Mouse (Mus musculus) mature B cell (primary cell): ENCODE data around the gene Rpl24.

Source experiments
- in situ Hi-C: fragments of 300-500 bp; cut with MboI; formaldehyde crosslinking; loops from 2 replicates; pipeline ENCODE4 v1.14.3; 2019

The Rpl24 gene

GRCm38 (mm10) chr16:55970416-55970815, 4.3 kb downstream of the Rpl24 start:
- in situ Hi-C loops = loop anchor here (5.0 kb wide), 1 partner anchor 97 kb away; no protein-coding TSS in a partner anchor

- in situ Hi-C loops = loop anchor here (5.0 kb wide), 1 partner anchor 95 kb away; no protein-coding TSS in a partner anchor
Measured at GRCm38 (mm10) chr16:55971735-55972615, 5.9 kb downstream of the Rpl24 start.

GRCm38 (mm10) chr16:55972626-55973201, 6.6 kb downstream of the Rpl24 start:
- in situ Hi-C loops = loop anchor here (5.0 kb wide), 1 partner anchor 95 kb away; no protein-coding TSS in a partner anchor

GRCm38 (mm10) chr16:55973431-55974255, 7.6 kb downstream of the Rpl24 start, which contains the start of gene Zbtb11:
Gene Zbtb11 (plus strand): TSS chr16:55973883.
- in situ Hi-C loops = loop anchor here (5.0 kb wide), 1 partner anchor 94 kb away; no protein-coding TSS in a partner anchor

- in situ Hi-C loops = loop anchor here (5.0 kb wide), 1 partner anchor 93 kb away; no protein-coding TSS in a partner anchor
Measured at GRCm38 (mm10) chr16:55974256-55974902, 8.3 kb downstream of the Rpl24 start.

GRCm38 (mm10) chr16:55974903-55975285, 8.8 kb downstream of the Rpl24 start:
- in situ Hi-C loops = loop anchor here (5.0 kb wide), 1 partner anchor 92 kb away; no protein-coding TSS in a partner anchor

GRCm38 (mm10) chr16:55986001-55986400, 19.9 kb downstream of the Rpl24 start:
- in situ Hi-C loops = no loop called here

- in situ Hi-C loops = no loop called here
Measured at GRCm38 (mm10) chr16:55990311-55990710, 24.2 kb downstream of the Rpl24 start.

GRCm38 (mm10) chr16:55994235-55994634, 28.2 kb downstream of the Rpl24 start:
- in situ Hi-C loops = no loop called here

GRCm38 (mm10) chr16:56006798-56007197, 40.7 kb downstream of the Rpl24 start:
- in situ Hi-C loops = no loop called here

- in situ Hi-C loops = no loop called here
Measured at GRCm38 (mm10) chr16:56008862-56009261, 42.8 kb downstream of the Rpl24 start.

GRCm38 (mm10) chr16:56012789-56013743, 47.0 kb downstream of the Rpl24 start:
- in situ Hi-C loops = no loop called here

- in situ Hi-C loops = no loop called here
Measured at GRCm38 (mm10) chr16:56014076-56014475, 48.0 kb downstream of the Rpl24 start.

GRCm38 (mm10) chr16:56019660-56020059, 53.6 kb downstream of the Rpl24 start:
- in situ Hi-C loops = no loop called here
